Mouse (Mus musculus) liver, postnatal 0 days (tissue): ENCODE results near the gene Zfp287. TPM values are rescaled to one million over a fixed set of nuclear protein-coding genes. Genes with fewer than 3 reads are reported as not detected.
A peak's percentile ranks its signal among the peaks of the same experiment; 100 is the strongest.

Experiments
- ATAC-seq: fragments of 200-750 bp; cut with Nextera tagmentation; 2 replicates; pipeline ENCODE4 v1.8.0; 2017; ENCODE audit warnings: mild to moderate bottlenecking, moderate library complexity
- DNase-seq: peaks from one replicate; pipeline ENCODE4 v3.0.0-alpha.2; 2016
- H3K27ac ChIP-seq: fragments of 300-500 bp; sonication (generic); 2 replicates; pipeline ENCODE4 v1.5.1; 2014; ENCODE audit warnings: antibody characterized with exemption, moderate library complexity, mild to moderate bottlenecking, low read depth
- H3K27me3 ChIP-seq: fragments of 300-500 bp; sonication (generic); 2 replicates; pipeline ENCODE4 v1.6.1; 2014; ENCODE audit warnings: low read length, control low read depth, mixed read lengths; ENCODE audit not compliant: insufficient read depth
- H3K36me3 ChIP-seq: fragments of 300-500 bp; sonication (generic); replicated peaks from 2 replicates; pipeline ENCODE4 v1.6.1; 2014; ENCODE audit warnings: mild to moderate bottlenecking, control low read depth, low read length, moderate library complexity, mixed read lengths; ENCODE audit not compliant: insufficient read depth
- H3K4me1 ChIP-seq: fragments of 300-500 bp; sonication (generic); 2 replicates; pipeline ENCODE4 v1.6.1; 2014; ENCODE audit warnings: antibody characterized with exemption, mild to moderate bottlenecking, control low read depth; ENCODE audit not compliant: insufficient read depth
- H3K4me2 ChIP-seq: fragments of 300-500 bp; sonication (generic); 2 replicates; pipeline ENCODE4 v1.6.1; 2014; ENCODE audit warnings: low read depth, mild to moderate bottlenecking, low read length, moderate library complexity, mixed read lengths
- H3K4me3 ChIP-seq: fragments of 300-500 bp; sonication (generic); 2 replicates; pipeline ENCODE4 v1.5.1; 2014; ENCODE audit warnings: low read depth, low read length
- H3K9ac ChIP-seq: fragments of 300-500 bp; sonication (generic); replicated peaks from 2 replicates; pipeline ENCODE4 v1.6.1; 2014; ENCODE audit warnings: mild to moderate bottlenecking, moderate library complexity
- H3K9me3 ChIP-seq: fragments of 300-500 bp; sonication (generic); 2 replicates; pipeline ENCODE4 v1.6.1; 2016; ENCODE audit warnings: mild to moderate bottlenecking, control low read depth, low read length, mixed read lengths
- CTCF ChIP-seq: sonication (generic); IDR thresholded peaks from 2 replicates; pipeline ENCODE4 v1.5.1; 2016; ENCODE audit warnings: antibody characterized with exemption, low read depth
- EP300 ChIP-seq: IDR thresholded peaks from 2 replicates; pipeline ENCODE4 v1.6.1; 2016; ENCODE audit warnings: antibody characterized with exemption, low read depth, mild to moderate bottlenecking
- WGBS: fragments of 180-500 bp; shearing (Covaris S2); extraction: QIAGEN DNeasy Blood & Tissue Kit; methylation state at CpG from one replicate; pipeline ENCODE4 v1.1.7; 2014; ENCODE audit not compliant: insufficient replicate concordance; 5-methylcytosine and 5-hydroxymethylcytosine counted together
- polyA plus RNA-seq: library from polyadenylated mRNA; unstranded; fragments of >200 nt; fragmentation: Nextera tagmentation; extraction: Ambion mirVana; gene quantifications from 2 replicates; pipeline ENCODE4 v1.2.1, GENCODE M21; 2015

The Zfp287 gene
- polyA plus RNA-seq, 1 experiment from 2014 or later: 0.35 TPM

DNA sequence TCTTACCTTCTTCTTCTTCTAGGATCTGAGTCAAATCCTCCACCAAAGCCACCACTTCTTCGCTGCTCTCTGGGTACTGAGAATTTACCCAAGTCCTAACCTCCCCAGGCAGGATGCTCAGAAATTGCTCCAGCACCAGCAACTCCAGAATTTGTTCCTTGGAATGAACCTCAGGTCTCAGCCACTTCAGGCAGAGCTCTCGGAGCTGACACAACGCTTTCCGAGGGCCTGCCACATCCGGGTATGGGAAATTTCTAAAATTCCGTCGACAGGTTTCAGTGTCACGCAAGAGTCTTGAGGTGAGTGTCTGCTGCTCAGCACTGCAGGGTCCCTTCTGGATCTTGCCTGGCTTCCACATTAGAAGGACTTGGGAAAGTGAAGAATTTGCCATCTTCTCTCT is 3.4 kb downstream of the Zfp287 start:
- H3K9me3 ChIP-seq: no peaks in the 10 kb centered on the region
- 86% methylated on average over 8 of the region's 8 CpGs for WGBS
- H3K36me3 ChIP-seq: no peaks in the 10 kb centered on the region
- ATAC-seq: no peak
- TF ChIP-seq EP300: no peak
- TF ChIP-seq CTCF: no peak
- H3K4me3 ChIP-seq: no peak overlapping the region
- no peak overlapping the region for H3K27ac ChIP-seq
- H3K27me3 ChIP-seq: peaks cover 15% of the 10 kb centered on the region; the same call in 1 of the 2 replicates
- H3K4me1 ChIP-seq: peaks cover 6% of the 10 kb centered on the region; the same call in 1 of the 2 replicates
- no peak for DNase-seq
- no peak overlapping the region for H3K4me2 ChIP-seq
- H3K9ac ChIP-seq: no peak overlapping the region

DNA sequence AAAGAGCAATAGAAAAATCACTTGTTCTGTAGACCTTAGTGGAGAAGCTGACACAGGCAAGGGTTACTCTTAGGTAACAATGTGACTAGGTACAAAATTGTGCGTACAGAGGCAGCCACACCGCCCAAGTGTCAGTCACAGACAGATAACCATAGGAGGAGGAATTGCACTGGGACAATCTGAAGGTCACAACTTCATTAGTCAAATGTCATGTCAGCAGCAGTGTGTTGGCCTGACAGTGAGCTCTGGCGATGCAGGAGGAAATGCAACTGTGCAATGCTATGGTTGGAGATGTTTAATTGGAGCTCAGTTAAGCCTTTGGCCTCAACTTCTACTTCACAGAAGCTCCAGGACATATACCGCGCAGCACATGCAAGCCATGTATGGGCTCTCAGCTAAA is 21.0 kb downstream of the Zfp287 start:
- no peak overlapping the region for H3K4me3 ChIP-seq
- no peaks in the 10 kb centered on the region for H3K27me3 ChIP-seq
- H3K9me3 ChIP-seq: no peaks in the 10 kb centered on the region
- TF ChIP-seq EP300: no peak
- no peak for TF ChIP-seq CTCF
- H3K4me1 ChIP-seq: no peaks in the 10 kb centered on the region
- H3K4me2 ChIP-seq: no peak overlapping the region
- ATAC-seq (no peak), DNase-seq (no peak)
- no peak overlapping the region for H3K9ac ChIP-seq
- H3K36me3 ChIP-seq: no peaks in the 10 kb centered on the region
- H3K27ac ChIP-seq: no peak overlapping the region
- 64% methylated on average over 5 of the region's 5 CpGs for WGBS

GRCm38 (mm10) chr11:62708252-62708651 is 23.5 kb downstream of the Zfp287 start:
- Histone ChIP-seq H3K4me2 (no peak overlapping the region), H3K9ac (no peak overlapping the region), H3K9me3 (no peaks in the 10 kb centered on the region), H3K4me3 (no peak overlapping the region), H3K27ac (no peak overlapping the region), H3K36me3 (no peaks in the 10 kb centered on the region), H3K27me3 (no peaks in the 10 kb centered on the region), H3K4me1 (no peaks in the 10 kb centered on the region)
- 67% methylated on average over 7 of the region's 7 CpGs for WGBS
- ATAC-seq (no peak), DNase-seq (no peak)
- TF ChIP-seq EP300 (no peak), CTCF (no peak)

- H3K4me3 ChIP-seq: no peak overlapping the region
- no peak overlapping the region for H3K4me2 ChIP-seq
- no peak overlapping the region for H3K27ac ChIP-seq
- ATAC-seq (no peak), DNase-seq (no peak)
- H3K9me3 ChIP-seq: no peaks in the 10 kb centered on the region
- H3K27me3 ChIP-seq: no peaks in the 10 kb centered on the region
- no peaks in the 10 kb centered on the region for H3K4me1 ChIP-seq
- no peaks in the 10 kb centered on the region for H3K36me3 ChIP-seq
- 76% methylated on average over 2 of the region's 2 CpGs for whole genome bisulfite sequencing
- no peak overlapping the region for H3K9ac ChIP-seq
- TF ChIP-seq CTCF (no peak), EP300 (no peak)
These were observed 25.6 kb downstream of the Zfp287 start for GRCm38 (mm10) chr11:62706141-62706540.

DNA sequence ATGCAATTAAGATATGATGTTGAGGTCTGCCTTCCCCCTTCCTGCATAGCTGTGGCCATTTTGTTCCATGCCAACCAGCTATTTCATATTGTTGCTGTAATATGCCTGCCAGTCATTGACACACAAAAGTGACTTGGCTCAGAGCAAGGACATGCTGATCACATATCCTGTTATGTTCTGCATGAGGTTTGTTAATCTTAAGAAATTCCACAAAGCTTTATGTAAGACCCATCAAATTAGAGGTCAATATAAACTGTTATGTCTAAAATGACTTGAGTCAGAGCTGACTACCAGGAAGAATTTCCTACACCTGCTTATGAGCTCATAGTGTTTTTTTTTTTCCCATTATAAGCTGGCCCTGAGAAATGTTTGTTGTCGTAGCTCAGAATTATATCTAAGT is 30.5 kb downstream of the Zfp287 start:
- Histone ChIP-seq H3K27ac (no peak overlapping the region), H3K4me1 (no peaks in the 10 kb centered on the region), H3K36me3 (no peaks in the 10 kb centered on the region), H3K27me3 (no peaks in the 10 kb centered on the region), H3K9ac (no peak overlapping the region), H3K9me3 (no peaks in the 10 kb centered on the region), H3K4me2 (no peak overlapping the region), H3K4me3 (no peak overlapping the region)
- DNase-seq: no peak
- ATAC-seq: no peak
- TF ChIP-seq CTCF (no peak), EP300 (no peak)
- WGBS: 71% methylated on average over 1 of the region's 1 CpGs

DNA sequence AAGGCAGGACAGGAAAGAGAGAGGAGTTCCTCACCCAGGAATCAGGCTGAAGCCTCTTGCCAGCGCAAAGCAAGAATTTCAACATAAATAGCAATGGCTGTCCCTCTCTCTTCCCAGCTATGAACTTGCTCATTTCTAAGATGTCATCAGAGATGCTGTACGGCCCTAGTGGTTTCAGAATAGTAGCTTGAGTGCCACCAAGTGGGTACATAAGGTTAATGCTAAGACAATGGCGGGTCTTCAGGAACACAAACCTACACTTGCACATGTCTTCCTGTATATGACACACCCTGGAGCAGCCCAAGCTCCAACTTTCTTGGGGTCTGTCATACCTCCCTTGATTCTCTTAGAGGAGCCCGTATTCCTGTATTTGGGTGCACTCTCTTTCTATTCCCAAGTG is 32.0 kb downstream of the Zfp287 start:
- DNase-seq (no peak), ATAC-seq (no peak)

GRCm38 (mm10) chr11:62695126-62695525 is 36.6 kb downstream of the Zfp287 start:
- Histone ChIP-seq H3K4me1 (no peaks in the 10 kb centered on the region), H3K36me3 (no peaks in the 10 kb centered on the region), H3K9me3 (no peaks in the 10 kb centered on the region), H3K4me2 (no peak overlapping the region), H3K9ac (no peak overlapping the region), H3K27me3 (no peaks in the 10 kb centered on the region), H3K4me3 (no peak overlapping the region), H3K27ac (no peak overlapping the region)
- TF ChIP-seq CTCF (0 out of 2 replicates have a peak, but pooled peaks have one; percentile 2), EP300 (no peak)
- DNase-seq: no peak
- WGBS: 92% methylated on average over 8 of the region's 8 CpGs
- no peak for ATAC-seq

More for the DNA sequence above, 32.0 kb downstream of the Zfp287 start:
- no peaks in the 10 kb centered on the region for H3K27me3 ChIP-seq
- peak; percentile 34 for TF ChIP-seq CTCF
- TF ChIP-seq EP300: no peak
- no peaks in the 10 kb centered on the region for H3K36me3 ChIP-seq
- no peak overlapping the region for H3K9ac ChIP-seq
- no peak overlapping the region for H3K27ac ChIP-seq
- H3K9me3 ChIP-seq: no peaks in the 10 kb centered on the region
- 45% methylated on average over 4 of the region's 4 CpGs for WGBS
- no peak overlapping the region for H3K4me3 ChIP-seq
- H3K4me2 ChIP-seq: no peak overlapping the region
- no peaks in the 10 kb centered on the region for H3K4me1 ChIP-seq
